Mouse (Mus musculus) embryonic facial prominence, embryonic 14.5 days (tissue): ENCODE data around the gene H3f3b. TPM values are rescaled to one million over a fixed set of nuclear protein-coding genes. Genes with fewer than 3 reads are reported as not detected.

Experiments used
- ATAC-seq: fragments of 200-750 bp; cut with Nextera tagmentation; 2 replicates; pipeline ENCODE4 v1.8.0; 2017; ENCODE audit warnings: low read depth, moderate number of reproducible peaks, moderate TSS enrichment
- DNase-seq: peaks from one replicate; pipeline ENCODE4 v3.0.0-alpha.2; 2015; ENCODE audit warnings: low spot score
- H3K27ac ChIP-seq: fragments of 300-500 bp; sonication (generic); replicated peaks from 2 replicates; pipeline ENCODE4 v1.5.1; 2014; ENCODE audit warnings: low read depth, mild to moderate bottlenecking, low read length, moderate library complexity
- H3K27me3 ChIP-seq: fragments of 300-500 bp; sonication (generic); replicated peaks from 2 replicates; pipeline ENCODE4 v1.6.1; 2014; ENCODE audit warnings: low read length; ENCODE audit not compliant: control insufficient read depth, insufficient read depth
- H3K36me3 ChIP-seq: fragments of 300-500 bp; sonication (generic); 2 replicates; pipeline ENCODE4 v1.6.1; 2014; ENCODE audit warnings: low read length, mixed read lengths; ENCODE audit not compliant: control insufficient read depth, insufficient read depth
- H3K4me1 ChIP-seq: fragments of 300-500 bp; sonication (generic); 2 replicates; pipeline ENCODE4 v1.6.1; 2014; ENCODE audit warnings: antibody characterized with exemption, low read length; ENCODE audit not compliant: control insufficient read depth, insufficient read depth
- H3K4me2 ChIP-seq: fragments of 300-500 bp; sonication (generic); 2 replicates; pipeline ENCODE4 v1.6.1; 2014; ENCODE audit warnings: low read depth, mild to moderate bottlenecking, low read length, moderate library complexity, mixed read lengths
- H3K4me3 ChIP-seq: fragments of 300-500 bp; sonication (generic); 2 replicates; pipeline ENCODE4 v1.5.1; 2014; ENCODE audit warnings: low read depth, mild to moderate bottlenecking, low read length
- H3K9ac ChIP-seq: fragments of 300-500 bp; sonication (generic); 2 replicates; pipeline ENCODE4 v1.6.1; 2014; ENCODE audit warnings: low read depth, mild to moderate bottlenecking, low read length, moderate library complexity, mixed read lengths
- H3K9me3 ChIP-seq: fragments of 300-500 bp; sonication (generic); 2 replicates; pipeline ENCODE4 v1.6.1; 2016; ENCODE audit warnings: low read length; ENCODE audit not compliant: control insufficient read depth
- WGBS: fragments of 180-500 bp; shearing (Covaris S2); extraction: QIAGEN DNeasy Blood & Tissue Kit; methylation state at CpG from one replicate; pipeline ENCODE4 v1.1.7; 2014; 5-methylcytosine and 5-hydroxymethylcytosine counted together
- polyA plus RNA-seq: library from polyadenylated mRNA; unstranded; fragments of >200 nt; fragmentation: Nextera tagmentation; extraction: Ambion mirVana; gene quantifications from 2 replicates; pipeline ENCODE4 v1.2.1, GENCODE M21; 2014

Gene H3f3b
- polyA plus RNA-seq, 1 experiment from 2014 or later: 1,358 TPM

GRCm38 (mm10) chr11:116010948-116011347, 16.8 kb downstream of the H3f3b start:
- Histone ChIP-seq H3K36me3 (peaks cover 43% of the 10 kb centered on the region), H3K27me3 (no peaks in the 10 kb centered on the region), H3K27ac (peak overlapping the region; percentile 93; the same call in 1 of the 2 replicates), H3K4me1 (peaks cover 14% of the 10 kb centered on the region), H3K9ac (no peak overlapping the region), H3K4me3 (no peak overlapping the region), H3K9me3 (no peaks in the 10 kb centered on the region), H3K4me2 (peak overlapping the region; percentile 75)
- WGBS: 75% methylated on average over 5 of the region's 5 CpGs
- DNase-seq (no peak), ATAC-seq (no peak)

GRCm38 (mm10) chr11:116010146-116010545, 17.6 kb downstream of the H3f3b start:
- WGBS: 87% methylated on average over 8 of the region's 8 CpGs
- Histone ChIP-seq H3K36me3 (peaks cover 43% of the 10 kb centered on the region), H3K4me3 (no peak overlapping the region), H3K4me2 (no peak overlapping the region), H3K27me3 (no peaks in the 10 kb centered on the region), H3K9me3 (no peaks in the 10 kb centered on the region), H3K27ac (no peak overlapping the region), H3K4me1 (peaks cover 21% of the 10 kb centered on the region), H3K9ac (no peak overlapping the region)
- ATAC-seq (no peak), DNase-seq (no peak)

DNA sequence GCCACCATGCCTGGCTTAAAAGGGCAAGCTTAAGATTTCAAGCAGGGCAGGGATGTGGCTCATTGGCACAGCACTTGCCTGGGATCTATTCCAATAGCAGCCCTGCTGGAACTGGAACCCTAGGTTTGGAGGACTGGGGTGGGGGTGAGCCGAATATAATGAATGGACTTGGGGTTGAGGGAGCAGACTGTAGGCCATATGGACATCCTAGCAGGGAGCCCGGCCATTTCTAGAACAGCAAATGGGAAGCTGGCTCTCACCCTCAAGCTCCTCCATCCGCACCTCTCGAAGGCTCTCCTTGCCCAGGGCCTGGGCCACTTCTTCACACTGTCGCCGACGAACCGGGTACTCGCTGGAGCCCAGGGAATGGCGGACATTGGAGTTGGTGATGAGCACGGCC, 18.1 kb downstream of the H3f3b start:
- 82% methylated on average over 9 of the region's 11 CpGs for WGBS
- no peak overlapping the region for H3K4me3 ChIP-seq
- no peak overlapping the region for H3K9ac ChIP-seq
- ATAC-seq (no peak), DNase-seq (no peak)
- H3K4me2 ChIP-seq: no peak overlapping the region
- peaks cover 21% of the 10 kb centered on the region for H3K4me1 ChIP-seq
- peaks cover 43% of the 10 kb centered on the region for H3K36me3 ChIP-seq
- H3K27ac ChIP-seq: no peak overlapping the region
- no peaks in the 10 kb centered on the region for H3K27me3 ChIP-seq
- H3K9me3 ChIP-seq: no peaks in the 10 kb centered on the region

DNA sequence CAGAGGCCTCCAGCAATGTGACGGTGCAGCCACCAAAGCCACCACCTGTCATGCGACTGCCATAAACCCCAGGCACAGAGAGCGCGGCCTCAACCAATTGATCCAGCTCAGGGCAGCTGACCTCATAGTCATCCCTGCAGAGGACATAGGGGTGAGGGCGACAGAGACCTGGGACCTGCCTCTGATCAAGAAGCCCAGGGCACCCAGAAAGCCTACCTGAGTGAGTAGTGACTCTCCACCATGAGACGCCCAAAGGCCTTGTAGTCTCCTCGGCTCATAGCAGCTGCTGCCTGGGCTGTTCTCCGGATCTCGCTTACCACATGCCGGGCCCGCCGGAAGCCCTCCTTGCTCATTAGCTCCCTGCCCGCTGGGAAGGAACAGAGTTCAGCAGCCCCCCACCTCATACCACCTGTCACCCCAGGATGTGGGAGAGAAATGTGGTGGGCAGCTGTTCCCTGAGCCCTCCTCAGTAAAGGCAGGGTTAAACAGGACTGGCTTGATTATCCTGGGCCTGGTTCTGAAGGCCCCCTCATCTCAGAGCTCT, 18.9 kb downstream of the H3f3b start:
- DNase-seq: peak; percentile 52
- H3K4me1 ChIP-seq: peaks cover 21% of the 10 kb centered on the region

DNA sequence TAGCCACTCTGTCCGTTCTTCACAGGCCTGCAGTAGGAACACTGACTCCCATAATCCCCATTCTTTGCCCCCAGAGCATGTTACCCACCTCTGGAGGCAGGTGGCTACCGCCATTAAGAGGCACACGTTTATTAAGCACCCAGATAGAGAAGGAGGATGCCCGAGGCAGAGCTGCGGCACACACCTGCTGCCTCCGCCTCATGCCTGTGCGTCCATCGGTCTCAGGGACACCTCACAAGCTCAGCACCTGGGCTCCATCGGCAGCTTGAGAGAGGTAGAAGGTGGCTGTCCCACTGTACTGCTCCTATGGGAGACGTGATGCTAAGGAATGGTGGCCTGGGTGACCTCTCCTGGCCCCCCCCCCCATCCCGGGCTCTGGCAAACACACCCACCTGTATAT, 19.4 kb downstream of the H3f3b start:
- Histone ChIP-seq H3K9me3 (no peaks in the 10 kb centered on the region), H3K27ac (no peak overlapping the region), H3K9ac (no peak overlapping the region), H3K27me3 (no peaks in the 10 kb centered on the region), H3K4me3 (no peak overlapping the region), H3K36me3 (peaks cover 43% of the 10 kb centered on the region), H3K4me2 (no peak overlapping the region), H3K4me1 (peaks cover 21% of the 10 kb centered on the region)
- DNase-seq (no peak), ATAC-seq (no peak)
- 86% methylated on average over 11 of the region's 11 CpGs for WGBS

More for the DNA sequence above, 18.9 kb downstream of the H3f3b start:
- ATAC-seq: no peak
- Histone ChIP-seq H3K9ac (no peak overlapping the region), H3K27me3 (no peaks in the 10 kb centered on the region), H3K4me2 (no peak overlapping the region), H3K9me3 (no peaks in the 10 kb centered on the region), H3K36me3 (peaks cover 43% of the 10 kb centered on the region), H3K4me3 (no peak overlapping the region), H3K27ac (no peak overlapping the region)
- 87% methylated on average over 13 of the region's 13 CpGs for WGBS

GRCm38 (mm10) chr11:116007095-116007850, 20.5 kb downstream of the H3f3b start:
- H3K36me3 ChIP-seq: peaks cover 43% of the 10 kb centered on the region
- H3K9ac ChIP-seq: no peak overlapping the region
- ATAC-seq: no peak
- no peak for DNase-seq
- H3K9me3 ChIP-seq: no peaks in the 10 kb centered on the region
- H3K27me3 ChIP-seq: no peaks in the 10 kb centered on the region
- no peak overlapping the region for H3K4me2 ChIP-seq
- peaks cover 14% of the 10 kb centered on the region for H3K4me1 ChIP-seq
- no peak overlapping the region for H3K4me3 ChIP-seq
- 86% methylated on average over 26 of the region's 28 CpGs for WGBS
- H3K27ac ChIP-seq: no peak overlapping the region

GRCm38 (mm10) chr11:116005701-116006419, 21.9 kb downstream of the H3f3b start:
- Histone ChIP-seq H3K4me2 (peak overlapping the region; percentile 69), H3K27me3 (no peaks in the 10 kb centered on the region), H3K4me3 (peak overlapping the region; percentile 41; the same call in 1 of the 2 replicates), H3K27ac (peak overlapping the region; percentile 77; the same call in 1 of the 2 replicates), H3K9ac (peak overlapping the region; percentile 65), H3K4me1 (peaks cover 7% of the 10 kb centered on the region), H3K36me3 (peaks cover 43% of the 10 kb centered on the region), H3K9me3 (no peaks in the 10 kb centered on the region)
- DNase-seq: no peak
- WGBS: 58% methylated on average over 9 of the region's 9 CpGs
- no peak for ATAC-seq

GRCm38 (mm10) chr11:116004840-116005700, 22.7 kb downstream of the H3f3b start:
- Histone ChIP-seq H3K4me3 (peak overlapping the region; percentile 41), H3K9ac (peak overlapping the region; percentile 65), H3K36me3 (peaks cover 36% of the 10 kb centered on the region), H3K4me1 (peaks cover 7% of the 10 kb centered on the region), H3K27me3 (no peaks in the 10 kb centered on the region), H3K4me2 (peak overlapping the region; percentile 69), H3K9me3 (no peaks in the 10 kb centered on the region), H3K27ac (peak overlapping the region; percentile 77)
- ATAC-seq (peak; percentile 73), DNase-seq (peak; percentile 91)
- WGBS: 8% methylated on average over 26 of the region's 54 CpGs
